Mouse (Mus musculus): ENCODE data around the gene Zfp638.

DNA sequence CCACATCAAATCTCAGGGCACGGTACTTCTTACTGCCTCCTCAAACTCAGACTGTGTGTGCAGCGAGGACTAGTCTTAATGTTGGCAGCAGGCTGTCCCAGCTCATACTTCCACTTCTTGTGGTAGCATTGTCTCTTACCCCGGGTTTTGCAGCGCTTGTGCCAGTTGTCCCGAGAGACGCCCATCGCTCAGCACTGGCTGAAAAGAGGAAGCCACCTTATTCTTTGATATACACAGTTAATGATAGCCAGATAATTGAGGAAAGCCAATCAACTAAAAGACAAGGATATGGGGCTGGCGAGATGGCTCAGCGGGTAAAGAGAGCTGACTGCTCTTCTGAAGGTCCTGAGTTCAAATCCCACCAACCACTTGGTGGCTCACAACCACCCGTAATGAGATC lies 22.0 kb upstream of the Zfp638 start:
- TF ChIP-seq POLR2A (IDR thresholded peaks at IDR 0.05; ENCODE audit: low read depth, low read length) (no peak), CTCF (conservative IDR thresholded peaks at IDR 0.05; ENCODE audit: insufficient read depth, insufficient read length, low read depth, low read length) (no peak)

Measured in kidney, adult 2 months (tissue).